Mouse (Mus musculus) heart, postnatal 25 days (tissue): ENCODE measurements around the gene Spin1. TPM values are rescaled to one million over a fixed set of nuclear protein-coding genes. Genes with fewer than 3 reads are reported as not detected.
"Not testable (repeated sequence)": the region's sequence is repeated elsewhere in the genome, so short reads cannot be mapped to it uniquely, and the experiment has no call there.

ENCODE experiments used
- DNase-seq: peaks from one replicate; pipeline ENCODE4 v3.0.0; 2022; ENCODE audit warnings: low spot score
- intact Hi-C: fragments of 180-260 bp; cut with DNase I; formaldehyde crosslinking; loops from one replicate; pipeline ENCODE4 v1.15.1; 2025
- total RNA-seq, 2 experiments: library from RNA; stranded (reverse); gene quantifications; 2 replicates each; pipeline ENCODE4 v1.2.3; 2021

Spin1 gene
- total RNA-seq, result 10 to 100 TPM; 30.0 to 33.4 TPM

- intact Hi-C loops, result loop anchor here (5.0 to 10.0 kb wide), 5 partner anchors 42 to 544 kb away; partner anchors contain the start of genes Cks2 and Nxnl2
- DNase-seq, result peak; percentile 72
Observed at GRCm38 (mm10) chr13:51100233-51101015, at the start of gene Spin1. TSS of gene Spin1 (plus strand) at chr13:51100880.

- no peak for DNase-seq
- intact Hi-C loops, result no loop called here
Observed at GRCm38 (mm10) chr13:51051016-51051415, 49.7 kb upstream of the Spin1 start.

- intact Hi-C loops, result no loop called here
- DNase-seq, result no peak
Observed at GRCm38 (mm10) chr13:51052408-51052807, 48.3 kb upstream of the Spin1 start.

GRCm38 (mm10) chr13:51063024-51063423 is 37.7 kb upstream of the Spin1 start:
- no peak for DNase-seq
- intact Hi-C loops, result no loop called here

- no peak for DNase-seq
- intact Hi-C loops, result no loop called here
Observed at GRCm38 (mm10) chr13:51063721-51064120, 37.0 kb upstream of the Spin1 start.

- intact Hi-C loops, result no loop called here
- DNase-seq, result no peak
Observed at GRCm38 (mm10) chr13:51064429-51064828, 36.3 kb upstream of the Spin1 start.

- intact Hi-C loops, result no loop called here
- DNase-seq, result no peak
Observed at GRCm38 (mm10) chr13:51071063-51071680, 29.5 kb upstream of the Spin1 start.

GRCm38 (mm10) chr13:51071763-51072276 is 28.9 kb upstream of the Spin1 start:
- no peak for DNase-seq
- intact Hi-C loops, result no loop called here

GRCm38 (mm10) chr13:51072917-51073843 is 27.5 kb upstream of the Spin1 start:
- intact Hi-C loops, result no loop called here
- DNase-seq, result no peak

- DNase-seq, result no peak
- intact Hi-C loops, result no loop called here
Observed at GRCm38 (mm10) chr13:51074081-51074680, 26.5 kb upstream of the Spin1 start.

- intact Hi-C loops, result not testable (repeated sequence)
Observed at GRCm38 (mm10) chr13:51076191-51076590, 24.5 kb upstream of the Spin1 start.

GRCm38 (mm10) chr13:51078586-51078985 is 22.1 kb upstream of the Spin1 start:
- intact Hi-C loops, DNase-seq: not testable (repeated sequence)

More at GRCm38 (mm10) chr13:51076191-51076590, 24.5 kb upstream of the Spin1 start:
- not testable (repeated sequence) for DNase-seq

- intact Hi-C loops, result no loop called here
- DNase-seq, result no peak
Observed at GRCm38 (mm10) chr13:51080801-51081200, 19.9 kb upstream of the Spin1 start.

- no peak for DNase-seq
- intact Hi-C loops, result no loop called here
Observed at GRCm38 (mm10) chr13:51084241-51084640, 16.4 kb upstream of the Spin1 start.

- DNase-seq, result no peak
- intact Hi-C loops, result no loop called here
Observed at GRCm38 (mm10) chr13:51085941-51086340, 14.7 kb upstream of the Spin1 start.

GRCm38 (mm10) chr13:51087253-51087652 is 13.4 kb upstream of the Spin1 start:
- DNase-seq, result no peak
- intact Hi-C loops, result no loop called here

GRCm38 (mm10) chr13:51088207-51088606 is 12.5 kb upstream of the Spin1 start:
- intact Hi-C loops, result no loop called here
- DNase-seq, result no peak

GRCm38 (mm10) chr13:51089058-51089457 is 11.6 kb upstream of the Spin1 start:
- DNase-seq, result no peak

GRCm38 (mm10) chr13:51090105-51090661 is 10.5 kb upstream of the Spin1 start:
- intact Hi-C loops, result loop anchor here (5.0 kb wide), 1 partner anchor 42 kb away; no protein-coding TSS in a partner anchor
- DNase-seq, result no peak

More at GRCm38 (mm10) chr13:51089058-51089457, 11.6 kb upstream of the Spin1 start:
- intact Hi-C loops, result no loop called here
